Mouse (Mus musculus) bone marrow macrophage, adult 2 months (primary cell): Measurements from ENCODE around the gene Prps1l1. TPM values are rescaled to one million over a fixed set of nuclear protein-coding genes. Genes with fewer than 3 reads are reported as not detected.
A peak's percentile ranks its signal among the peaks of the same experiment; 100 is the strongest.

ENCODE experiments used
- H3K27ac ChIP-seq: 2 replicates; pipeline ENCODE4 v1.5.1; 2012; ENCODE audit warnings: low read depth, low read length; ENCODE audit not compliant: insufficient read depth
- H3K4me1 ChIP-seq: 2 replicates; pipeline ENCODE4 v1.6.1; 2012; ENCODE audit warnings: low read length; ENCODE audit not compliant: control insufficient read depth, insufficient read depth
- H3K4me3 ChIP-seq: 2 replicates; pipeline ENCODE4 v1.5.1; 2012; ENCODE audit warnings: mild to moderate bottlenecking, low read length, moderate library complexity; ENCODE audit not compliant: insufficient read depth
- CTCF ChIP-seq: IDR thresholded peaks from 2 replicates; pipeline ENCODE4 v1.5.1; 2012; ENCODE audit warnings: low read depth, mild to moderate bottlenecking, low read length, moderate library complexity
- POLR2A ChIP-seq: IDR thresholded peaks from 2 replicates; pipeline ENCODE4 v1.6.1; 2012; ENCODE audit warnings: mild to moderate bottlenecking, low read depth, low read length, borderline replicate concordance
- polyA plus RNA-seq: library from polyadenylated mRNA; stranded (reverse); fragments of >200 nt; gene quantifications from 2 replicates; pipeline ENCODE4 v1.2.4, GENCODE M21; 2012; ENCODE audit not compliant: missing spikeins, insufficient read depth, insufficient read length

Prps1l1 gene
- polyA plus RNA-seq, 1 experiment = not detected

DNA sequence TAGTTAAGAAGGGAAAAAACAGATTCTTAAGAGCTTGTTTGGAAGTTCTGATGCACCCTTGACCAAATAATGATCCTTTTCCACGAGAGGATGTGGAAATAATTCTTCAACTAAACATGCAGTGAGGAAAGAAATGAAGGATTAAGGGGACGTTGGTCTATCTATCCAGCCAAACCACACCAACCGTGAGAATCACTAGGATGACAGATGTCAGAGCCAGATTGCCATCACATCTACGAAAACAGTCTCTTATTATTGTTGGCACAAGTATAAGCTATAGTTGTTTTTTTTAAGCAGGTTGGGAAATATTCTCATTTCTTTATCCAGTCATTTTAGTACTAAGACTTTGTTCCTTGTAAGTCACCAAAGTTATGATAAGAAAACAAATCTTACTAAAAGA lies 15.8 kb downstream of the Prps1l1 start:
- H3K4me3 ChIP-seq = no peak overlapping the region
- no peak overlapping the region for H3K27ac ChIP-seq
- H3K4me1 ChIP-seq = peaks cover 6% of the 10 kb centered on the region
- TF ChIP-seq POLR2A (no peak), CTCF (no peak)

DNA sequence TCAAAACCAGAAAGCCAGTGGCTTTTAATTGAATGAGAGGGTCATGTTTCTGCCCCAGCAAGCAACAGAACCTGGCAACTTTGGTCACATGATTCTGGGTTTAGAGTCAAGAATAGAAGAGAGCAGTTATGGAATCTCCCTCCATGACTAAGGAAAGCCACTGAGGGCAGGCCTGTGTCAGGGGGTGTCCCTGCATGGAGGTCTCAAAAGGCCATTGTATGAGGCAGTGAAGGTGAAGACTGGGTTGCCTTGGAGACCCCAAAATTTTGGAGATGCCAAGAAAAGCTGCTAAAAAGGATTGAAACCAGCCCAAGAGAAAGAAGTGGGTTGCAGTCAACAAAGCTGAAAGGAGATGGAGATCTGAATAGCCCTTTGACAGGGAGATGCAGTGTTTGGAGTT lies 21.2 kb downstream of the Prps1l1 start:
- no peak overlapping the region for H3K27ac ChIP-seq
- peaks cover 3% of the 10 kb centered on the region for H3K4me1 ChIP-seq
- H3K4me3 ChIP-seq = no peak overlapping the region
- no peak for TF ChIP-seq POLR2A
- TF ChIP-seq CTCF = no peak

DNA sequence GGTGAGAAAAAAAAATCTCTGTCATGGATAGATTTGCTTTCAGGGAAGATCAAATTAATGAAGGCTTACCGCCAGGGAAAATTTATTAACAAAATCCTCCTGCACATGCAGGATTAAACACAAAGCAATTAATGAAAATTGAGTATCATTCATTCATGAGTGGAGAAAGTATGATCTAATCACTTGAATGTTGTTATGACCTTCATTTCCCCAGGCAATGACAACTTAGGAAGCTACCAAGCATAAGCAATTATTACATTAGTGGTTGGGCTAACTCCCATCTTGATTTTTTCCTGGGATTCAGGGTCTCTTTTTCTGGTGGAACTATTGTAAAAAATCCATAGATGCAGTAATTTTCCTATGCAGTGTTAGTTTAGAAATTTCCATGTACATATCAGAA lies 23.3 kb downstream of the Prps1l1 start:
- TF ChIP-seq POLR2A (no peak), CTCF (no peak)
- Histone ChIP-seq H3K27ac (no peak overlapping the region), H3K4me3 (no peak overlapping the region), H3K4me1 (peaks cover 11% of the 10 kb centered on the region)

DNA sequence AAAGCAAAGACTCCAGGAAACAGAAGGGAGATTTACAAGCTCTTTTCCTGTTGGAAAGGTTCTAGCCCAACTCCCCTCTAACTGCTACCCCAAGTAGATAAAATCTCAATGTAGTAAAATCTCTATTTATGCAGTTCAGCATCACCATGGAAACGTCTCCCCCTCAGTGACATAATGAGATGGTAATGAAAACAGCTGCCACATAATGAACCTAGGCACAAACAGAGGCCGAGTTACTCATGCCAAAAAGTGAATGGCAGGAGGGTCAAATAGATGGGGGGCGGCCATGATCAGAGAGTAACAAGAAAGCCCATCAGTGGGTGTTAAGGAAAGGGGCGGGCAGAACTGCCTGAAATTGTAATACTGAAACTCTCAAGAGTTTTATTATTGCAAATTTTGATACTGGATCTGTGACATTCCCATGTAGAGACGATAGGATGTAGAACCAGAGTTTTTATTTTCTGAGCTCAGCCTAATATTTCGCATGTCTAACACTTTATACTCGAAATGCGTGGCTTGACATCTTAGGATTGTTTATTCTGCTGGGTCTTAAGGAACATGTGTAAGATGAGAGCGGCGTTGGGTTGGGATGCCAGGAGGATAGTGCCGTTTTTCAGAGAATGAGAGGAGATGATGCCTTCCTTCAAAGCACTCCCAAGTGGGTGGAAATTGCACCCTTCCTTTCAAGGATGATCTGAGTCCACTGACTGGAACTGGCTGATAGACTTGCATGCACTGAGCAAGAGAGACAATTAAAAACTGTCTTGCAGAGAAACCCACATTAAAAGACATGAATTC lies 24.0 kb downstream of the Prps1l1 start:
- TF ChIP-seq POLR2A (no peak), CTCF (no peak)
- Histone ChIP-seq H3K4me3 (no peak overlapping the region), H3K27ac (no peak overlapping the region), H3K4me1 (peaks cover 8% of the 10 kb centered on the region)

DNA sequence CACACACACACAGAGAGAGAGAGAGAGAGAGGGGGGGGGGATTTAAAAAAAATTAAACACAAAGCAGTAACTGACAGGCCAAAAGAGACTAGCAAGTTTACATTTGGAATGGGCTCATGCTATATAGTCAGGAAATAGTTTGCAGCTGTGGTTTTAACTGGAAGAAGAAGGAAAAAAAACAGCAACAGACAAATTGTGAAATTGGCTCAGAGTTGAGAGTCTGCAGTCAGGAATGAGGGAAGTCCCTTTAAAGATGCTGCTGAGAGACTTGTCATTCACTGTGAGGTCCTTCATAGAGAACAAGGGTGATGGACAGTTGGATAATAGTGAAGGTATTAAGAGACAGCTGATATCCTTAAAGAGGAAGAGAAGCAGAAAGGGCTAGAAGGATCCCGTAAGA lies 26.9 kb downstream of the Prps1l1 start:
- H3K4me3 ChIP-seq = no peak overlapping the region
- H3K27ac ChIP-seq = no peak overlapping the region
- H3K4me1 ChIP-seq = peaks cover 8% of the 10 kb centered on the region
- TF ChIP-seq POLR2A (no peak), CTCF (no peak)

DNA sequence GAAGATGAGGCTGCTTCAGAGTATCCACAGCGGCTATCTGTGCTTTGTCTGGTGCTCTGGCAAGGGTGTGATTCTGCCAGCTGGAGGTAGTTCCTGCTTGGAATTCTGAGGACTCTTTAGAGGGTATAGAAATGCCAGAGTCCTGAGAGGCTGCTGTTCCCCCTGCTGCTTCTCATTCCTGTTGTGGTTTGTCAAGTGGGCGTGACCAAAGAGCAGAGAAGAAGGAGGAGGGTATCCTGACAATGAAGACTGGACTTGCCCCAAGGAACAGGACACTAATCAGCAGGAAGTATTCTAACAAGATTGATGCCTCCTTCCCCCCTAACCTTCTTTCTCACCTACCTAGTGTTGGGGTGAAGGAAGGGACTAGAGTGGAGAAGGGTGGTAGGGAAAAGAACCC lies 29.4 kb downstream of the Prps1l1 start:
- peaks cover 11% of the 10 kb centered on the region for H3K4me1 ChIP-seq

DNA sequence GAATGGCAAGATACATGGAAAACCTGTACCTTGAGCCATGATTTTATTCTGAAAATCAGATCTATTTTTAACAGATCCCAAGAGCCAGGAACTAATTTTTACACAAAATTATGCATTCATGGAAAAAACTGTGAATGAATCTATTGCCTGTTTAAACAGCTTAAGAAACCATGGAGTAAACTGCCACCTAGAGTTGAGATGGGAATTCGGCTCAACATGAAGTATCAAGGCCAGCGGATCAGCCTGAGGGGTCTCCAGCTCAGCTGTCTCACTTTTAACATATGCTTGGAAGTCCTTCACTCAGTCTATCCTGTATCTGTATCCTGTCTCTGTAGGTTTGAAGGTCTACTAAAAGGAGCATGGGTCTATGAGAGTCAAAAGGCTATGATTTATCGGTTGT lies 31.5 kb downstream of the Prps1l1 start:
- no peak overlapping the region for H3K4me3 ChIP-seq
- TF ChIP-seq POLR2A (no peak), CTCF (no peak)
- H3K4me1 ChIP-seq = peaks cover 17% of the 10 kb centered on the region
- H3K27ac ChIP-seq = no peak overlapping the region

More for the DNA sequence above, 29.4 kb downstream of the Prps1l1 start:
- Histone ChIP-seq H3K4me3 (no peak overlapping the region), H3K27ac (no peak overlapping the region)
- TF ChIP-seq CTCF (no peak), POLR2A (no peak)

DNA sequence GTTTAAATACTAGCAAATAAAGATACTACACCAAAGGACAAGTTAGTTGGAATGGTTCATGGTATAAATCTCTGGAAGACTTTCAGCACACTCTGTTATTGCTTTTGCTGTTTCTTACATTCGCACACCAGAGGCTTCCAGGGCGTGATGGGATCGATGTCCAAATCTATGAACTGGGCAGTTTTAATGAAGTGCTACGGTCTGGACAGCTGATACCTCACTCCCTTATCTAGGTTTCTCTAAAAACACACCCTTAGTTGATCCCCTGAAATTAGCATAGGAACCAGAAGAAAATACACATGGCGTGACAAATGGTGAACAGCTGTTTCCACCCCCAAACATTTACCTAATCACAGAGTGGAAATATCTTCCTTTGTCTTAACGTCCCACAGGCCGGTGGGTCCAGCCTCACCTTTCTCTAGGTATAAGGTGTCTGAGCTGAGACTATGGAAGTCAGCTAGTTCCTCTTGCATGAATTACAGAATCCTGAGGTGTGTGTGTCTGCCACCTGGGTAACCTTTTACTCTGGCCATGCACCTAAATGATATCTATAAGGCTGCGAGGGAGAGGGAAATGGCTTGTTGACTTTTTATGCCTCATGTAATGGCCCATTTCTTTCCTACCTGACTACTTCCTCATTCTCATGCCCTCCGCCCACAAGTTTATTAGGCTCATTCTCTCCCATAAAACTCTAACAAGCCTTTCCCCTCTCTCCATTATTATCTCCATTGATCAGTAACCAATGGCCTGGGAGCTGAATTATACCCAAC lies 32.1 kb downstream of the Prps1l1 start:
- peaks cover 14% of the 10 kb centered on the region for H3K4me1 ChIP-seq
- H3K4me3 ChIP-seq = no peak overlapping the region
- TF ChIP-seq POLR2A (no peak), CTCF (no peak)
- no peak overlapping the region for H3K27ac ChIP-seq

DNA sequence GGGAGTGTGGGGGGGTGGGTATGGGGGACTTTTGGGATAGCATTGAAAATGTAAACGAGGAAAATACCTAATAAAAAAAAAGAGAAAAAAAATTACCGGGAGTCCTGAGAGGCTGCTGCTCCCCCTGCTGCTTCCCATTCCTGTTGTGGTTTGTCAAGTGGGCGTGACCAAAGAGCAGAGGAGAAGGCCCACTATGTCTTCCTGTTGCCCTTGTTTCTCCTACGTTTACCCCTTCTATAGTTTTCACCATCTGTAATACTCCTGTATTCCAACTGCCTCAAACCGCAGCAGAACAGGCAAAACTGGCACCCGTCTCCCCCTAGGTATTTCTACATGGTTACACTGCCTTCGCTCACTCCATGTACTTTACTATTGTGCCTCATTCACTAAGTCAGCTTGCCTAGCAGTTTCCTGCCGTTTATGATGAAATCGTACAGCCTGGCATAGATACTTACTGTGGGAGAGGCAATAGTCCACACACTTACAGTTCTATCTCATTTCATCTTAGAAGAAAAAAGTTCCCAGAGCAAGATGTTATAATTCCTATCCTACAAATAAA lies 34.2 kb downstream of the Prps1l1 start:
- Histone ChIP-seq H3K4me3 (no peak overlapping the region), H3K4me1 (peaks cover 9% of the 10 kb centered on the region), H3K27ac (peak overlapping the region; percentile 41)
- TF ChIP-seq POLR2A (no peak), CTCF (no peak)

DNA sequence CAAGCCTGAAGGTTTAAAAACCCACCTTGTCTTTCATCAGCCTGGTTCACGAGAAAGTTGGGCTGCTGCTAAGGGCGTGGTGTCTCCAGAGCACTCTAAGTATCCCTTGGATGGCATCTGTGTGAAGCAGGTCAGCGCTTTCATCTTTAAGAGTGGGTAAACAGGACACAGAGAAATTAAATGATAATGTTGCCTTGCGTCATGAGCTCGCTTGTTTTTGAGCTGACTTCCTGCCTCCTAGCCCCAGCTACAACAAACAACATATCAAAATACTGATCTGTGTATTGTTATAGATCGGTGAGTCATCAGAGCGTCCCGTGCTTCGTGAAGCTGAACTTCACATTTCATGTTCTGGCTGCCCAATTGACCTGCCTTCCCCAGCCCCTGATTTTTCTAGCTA lies 36.7 kb downstream of the Prps1l1 start:
- H3K4me1 ChIP-seq = peaks cover 16% of the 10 kb centered on the region
- no peak overlapping the region for H3K4me3 ChIP-seq
- H3K27ac ChIP-seq = no peak overlapping the region
- no peak for TF ChIP-seq CTCF
- no peak for TF ChIP-seq POLR2A
